Mouse (Mus musculus) liver, adult 2 months (tissue): ENCODE results near the gene Ing5.
"Not testable (repeated sequence)": the region's sequence is repeated elsewhere in the genome, so short reads cannot be mapped to it uniquely, and the experiment has no call there.

Experiments
- CTCF ChIP-seq: fragments of 200-500 bp; IDR thresholded peaks from 2 replicates; pipeline ENCODE4 v1.5.1; 2011; ENCODE audit warnings: low read depth, low read length, control low read depth
- POLR2A ChIP-seq: fragments of 200-500 bp; IDR thresholded peaks from 2 replicates; pipeline ENCODE4 v1.6.1; 2011; ENCODE audit warnings: low read length, control low read depth; ENCODE audit not compliant: insufficient read depth; ENCODE audit errors: extremely low read depth

GRCm38 (mm10) chr1:93832754-93833360 lies 29.1 kb downstream of the Ing5 start:
- TF ChIP-seq CTCF, POLR2A: not testable (repeated sequence)
